Mouse (Mus musculus) C2C12 (cell line): Measurements from ENCODE around the gene Rbm5. TPM values are rescaled to one million over a fixed set of nuclear protein-coding genes. Genes with fewer than 3 reads are reported as not detected.

Source experiments
- H3K27me3 ChIP-seq: one replicate; pipeline ENCODE4 v1.6.1; 2011; ENCODE audit not compliant: control insufficient read depth, insufficient read depth, insufficient read length
- H3K36me3 ChIP-seq: one replicate; pipeline ENCODE4 v1.6.1; 2011; ENCODE audit not compliant: control insufficient read depth, insufficient read depth
- H3K4me3 ChIP-seq: one replicate; pipeline ENCODE4 v1.5.1; 2011; ENCODE audit warnings: mild to moderate bottlenecking, control low read depth; ENCODE audit not compliant: poor library complexity, insufficient read depth, severe bottlenecking
- H3K79me2 ChIP-seq: one replicate; pipeline ENCODE4 v1.6.1; 2011; ENCODE audit not compliant: control insufficient read depth, insufficient read depth
- H3K79me3 ChIP-seq: one replicate; pipeline ENCODE4 v1.6.1; 2011; ENCODE audit warnings: low read depth, control low read depth
- H3ac ChIP-seq: one replicate; pipeline ENCODE3; 2011; ENCODE audit warnings: low read depth; ENCODE audit not compliant: control insufficient read depth, insufficient read length
- CEBPB ChIP-seq: IDR thresholded peaks from one replicate; pipeline ENCODE4 v1.6.1; 2011; ENCODE audit warnings: low read depth, mild to moderate bottlenecking, control low read depth, moderate library complexity
- CTCF ChIP-seq: IDR thresholded peaks from one replicate; pipeline ENCODE4 v1.5.1; 2011; ENCODE audit not compliant: control insufficient read depth, insufficient read depth, insufficient read length
- FOSL1 ChIP-seq: IDR thresholded peaks from one replicate; pipeline ENCODE4 v1.8.0; 2011; ENCODE audit warnings: mild to moderate bottlenecking, low read length; ENCODE audit not compliant: poor library complexity, insufficient read depth, severe bottlenecking
- MAX ChIP-seq: IDR thresholded peaks from one replicate; pipeline ENCODE4 v1.6.1; 2011; ENCODE audit warnings: mild to moderate bottlenecking, control low read depth
- MYOD1 ChIP-seq: IDR thresholded peaks from one replicate; pipeline ENCODE4 v1.6.1; 2011; ENCODE audit warnings: low read depth; ENCODE audit not compliant: control insufficient read depth, insufficient read length
- MYOG ChIP-seq: IDR thresholded peaks from one replicate; pipeline ENCODE4 v1.6.1; 2011; ENCODE audit not compliant: control insufficient read depth, insufficient read length; ENCODE audit errors: extremely low read depth
- USF1 ChIP-seq: IDR thresholded peaks from one replicate; pipeline ENCODE4 v1.6.1; 2011; ENCODE audit warnings: low read depth, mild to moderate bottlenecking, control low read depth, moderate library complexity
- polyA plus RNA-seq: library from polyadenylated mRNA; unstranded; fragments of >200 nt; fragmentation: generic; extraction: Trizol; gene quantifications from one replicate; pipeline ENCODE4 v1.2.1, GENCODE M21; 2012; ENCODE audit warnings: missing spikeins

The Rbm5 gene
- polyA plus RNA-seq, 1 experiment, result 29.8 TPM

GRCm38 (mm10) chr9:107759593-107759992 lies 11.2 kb downstream of the Rbm5 start:
- no peaks in the 10 kb centered on the region for H3K27me3 ChIP-seq
- peaks cover 1% of the 10 kb centered on the region for H3K79me3 ChIP-seq
- no peaks in the 10 kb centered on the region for H3K79me2 ChIP-seq
- no peak for TF ChIP-seq USF1
- TF ChIP-seq MYOD1, result no peak
- TF ChIP-seq MYOG, result no peak
- TF ChIP-seq CTCF, result no peak
- no peak for TF ChIP-seq CEBPB
- no peak for TF ChIP-seq MAX
- TF ChIP-seq FOSL1, result no peak
- H3K36me3 ChIP-seq, result peaks cover 89% of the 10 kb centered on the region
- no peak overlapping the region for H3K4me3 ChIP-seq
- no peak overlapping the region for H3ac ChIP-seq

GRCm38 (mm10) chr9:107750378-107750777 lies 20.4 kb downstream of the Rbm5 start:
- no peak overlapping the region for H3ac ChIP-seq
- no peak for TF ChIP-seq USF1
- no peak for TF ChIP-seq CEBPB
- TF ChIP-seq MAX, result no peak
- TF ChIP-seq MYOG, result no peak
- TF ChIP-seq MYOD1, result no peak
- TF ChIP-seq CTCF, result no peak
- TF ChIP-seq FOSL1, result no peak
- H3K27me3 ChIP-seq, result no peaks in the 10 kb centered on the region
- no peak overlapping the region for H3K4me3 ChIP-seq
- no peaks in the 10 kb centered on the region for H3K79me3 ChIP-seq
- peaks cover 91% of the 10 kb centered on the region for H3K36me3 ChIP-seq
- no peaks in the 10 kb centered on the region for H3K79me2 ChIP-seq

GRCm38 (mm10) chr9:107748063-107748462 lies 22.7 kb downstream of the Rbm5 start:
- H3K79me2 ChIP-seq, result no peaks in the 10 kb centered on the region
- no peaks in the 10 kb centered on the region for H3K79me3 ChIP-seq
- H3K27me3 ChIP-seq, result no peaks in the 10 kb centered on the region
- no peak overlapping the region for H3K4me3 ChIP-seq
- TF ChIP-seq MYOD1 (no peak), MAX (no peak), FOSL1 (no peak), MYOG (no peak), CEBPB (no peak), CTCF (no peak), USF1 (no peak)
- H3K36me3 ChIP-seq, result peaks cover 99% of the 10 kb centered on the region
- no peak overlapping the region for H3ac ChIP-seq

GRCm38 (mm10) chr9:107747310-107747709 lies 23.5 kb downstream of the Rbm5 start:
- no peak for TF ChIP-seq MAX
- TF ChIP-seq CTCF, result no peak
- TF ChIP-seq USF1, result no peak
- no peak for TF ChIP-seq FOSL1
- TF ChIP-seq CEBPB, result no peak
- TF ChIP-seq MYOD1, result no peak
- no peak for TF ChIP-seq MYOG
- H3K36me3 ChIP-seq, result peaks cover 99% of the 10 kb centered on the region
- H3ac ChIP-seq, result no peak overlapping the region
- H3K4me3 ChIP-seq, result no peak overlapping the region
- H3K27me3 ChIP-seq, result no peaks in the 10 kb centered on the region
- no peaks in the 10 kb centered on the region for H3K79me3 ChIP-seq
- H3K79me2 ChIP-seq, result no peaks in the 10 kb centered on the region

GRCm38 (mm10) chr9:107746679-107747078 lies 24.1 kb downstream of the Rbm5 start:
- Histone ChIP-seq H3K27me3 (no peaks in the 10 kb centered on the region), H3K36me3 (peaks cover 99% of the 10 kb centered on the region), H3K4me3 (no peak overlapping the region), H3K79me3 (no peaks in the 10 kb centered on the region), H3K79me2 (no peaks in the 10 kb centered on the region), H3ac (no peak overlapping the region)
- no peak for TF ChIP-seq USF1
- TF ChIP-seq CTCF, result no peak
- no peak for TF ChIP-seq CEBPB
- TF ChIP-seq FOSL1, result no peak
- TF ChIP-seq MYOD1, result no peak
- TF ChIP-seq MAX, result no peak
- no peak for TF ChIP-seq MYOG

- H3K79me3 ChIP-seq, result no peaks in the 10 kb centered on the region
- H3K27me3 ChIP-seq, result no peaks in the 10 kb centered on the region
- H3K79me2 ChIP-seq, result no peaks in the 10 kb centered on the region
- H3K4me3 ChIP-seq, result no peak overlapping the region
- peaks cover 99% of the 10 kb centered on the region for H3K36me3 ChIP-seq
- TF ChIP-seq CTCF (no peak), MAX (no peak), FOSL1 (no peak), MYOG (no peak), CEBPB (no peak), USF1 (no peak), MYOD1 (no peak)
- no peak overlapping the region for H3ac ChIP-seq
Measured at GRCm38 (mm10) chr9:107744061-107744460, 26.7 kb downstream of the Rbm5 start.
